Mouse (Mus musculus): ENCODE data around the gene Mea1. TPM values are rescaled to one million over a fixed set of nuclear protein-coding genes. Genes with fewer than 3 reads are reported as not detected.

The Mea1 gene
- polyA plus RNA-seq, 1 experiment from 2014 or later, result 116 TPM

DNA sequence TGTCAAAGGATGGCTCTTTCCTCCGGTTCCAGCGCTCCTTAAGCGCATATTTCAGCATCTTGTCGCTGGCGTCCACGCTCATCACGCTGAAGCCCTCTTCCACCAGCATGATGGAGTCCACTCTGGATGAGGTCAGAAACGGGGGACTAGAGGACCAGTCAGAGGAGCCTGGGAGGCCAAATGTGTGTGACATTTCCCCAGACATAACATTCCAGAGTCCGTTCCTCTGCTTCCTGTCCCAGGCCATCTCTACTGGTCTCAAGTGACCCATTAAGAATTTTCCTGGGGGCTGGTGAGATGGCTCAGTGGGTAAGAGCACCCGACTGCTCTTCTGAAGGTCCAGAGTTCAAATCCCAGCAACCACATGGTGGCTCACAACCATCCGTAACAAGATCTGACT lies 48.7 kb downstream of the Mea1 start:
- Histone ChIP-seq H3K4me1 (replicated peaks) (peaks cover 27% of the 10 kb centered on the region), H3K9me3 (replicated peaks) (no peaks in the 10 kb centered on the region), H3K4me2 (no peak overlapping the region), H3K9ac (no peak overlapping the region), H3K36me3 (peaks cover 27% of the 10 kb centered on the region), H3K4me3 (no peak overlapping the region), H3K27ac (ENCODE audit: poor library complexity, severe bottlenecking) (no peak overlapping the region), H3K27me3 (replicated peaks) (peaks cover 27% of the 10 kb centered on the region)
- 87% methylated on average over 11 of the region's 11 CpGs for WGBS
- ATAC-seq (ENCODE audit: insufficient number of reproducible peaks, low FRiP score), result no peak

DNA sequence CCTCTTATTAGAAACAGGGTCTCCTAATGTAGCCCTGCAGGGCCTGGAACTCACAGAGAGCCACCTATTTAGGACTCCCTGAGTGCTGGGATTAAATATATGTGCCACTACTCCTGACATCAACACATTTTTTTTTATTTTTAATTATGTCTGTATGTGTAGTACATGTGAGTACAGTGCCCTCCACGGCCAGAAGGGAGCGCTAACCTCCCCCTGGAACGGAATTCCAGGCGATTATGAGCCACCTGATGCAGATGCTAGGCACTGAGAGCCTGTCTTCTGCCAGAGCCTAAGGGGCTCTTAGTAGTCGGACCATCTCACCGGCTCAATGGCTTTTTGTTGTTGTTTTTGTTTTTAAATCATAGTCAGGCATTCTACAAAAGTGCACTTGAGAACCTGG lies 49.4 kb downstream of the Mea1 start:
- Histone ChIP-seq H3K9me3 (replicated peaks) (no peaks in the 10 kb centered on the region), H3K27ac (ENCODE audit: poor library complexity, severe bottlenecking) (no peak overlapping the region), H3K36me3 (peaks cover 22% of the 10 kb centered on the region), H3K4me2 (no peak overlapping the region), H3K9ac (no peak overlapping the region), H3K4me3 (no peak overlapping the region), H3K4me1 (replicated peaks) (peaks cover 27% of the 10 kb centered on the region), H3K27me3 (replicated peaks) (peaks cover 27% of the 10 kb centered on the region)
- 35% methylated on average over 6 of the region's 6 CpGs for WGBS
- no peak for ATAC-seq (ENCODE audit: insufficient number of reproducible peaks, low FRiP score)

DNA sequence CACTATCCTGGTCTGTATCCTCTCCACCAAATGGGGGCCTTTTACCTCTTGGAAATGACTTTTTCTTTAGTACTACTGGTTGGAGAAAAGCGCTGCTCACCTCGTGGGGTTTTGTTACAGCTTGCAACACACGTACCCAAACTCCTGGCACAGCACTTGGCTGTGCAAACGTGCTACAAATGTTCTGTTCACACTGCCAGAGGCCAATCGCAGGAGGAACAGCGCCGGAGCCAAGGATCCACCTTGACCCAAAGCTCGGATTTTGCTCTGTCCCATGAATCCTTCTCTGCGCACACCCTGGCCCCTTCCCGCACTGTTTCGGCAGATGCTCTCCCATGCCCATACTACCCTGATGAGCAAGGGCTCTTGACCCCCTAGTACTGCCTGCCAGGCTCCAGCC lies 49.9 kb downstream of the Mea1 start:
- H3K4me3 ChIP-seq, result peak overlapping the region; percentile 9; the same call in 1 of the 2 replicates
- H3K9me3 ChIP-seq (replicated peaks), result no peaks in the 10 kb centered on the region
- H3K4me1 ChIP-seq (replicated peaks), result peaks cover 27% of the 10 kb centered on the region
- H3K36me3 ChIP-seq, result peaks cover 17% of the 10 kb centered on the region
- ATAC-seq (ENCODE audit: insufficient number of reproducible peaks, low FRiP score), result no peak
- peaks cover 27% of the 10 kb centered on the region for H3K27me3 ChIP-seq (replicated peaks)
- H3K9ac ChIP-seq, result peak overlapping the region; percentile 38; the same call in 1 of the 2 replicates
- 40% methylated on average over 11 of the region's 11 CpGs for WGBS
- H3K4me2 ChIP-seq, result peak overlapping the region; percentile 39
- no peak overlapping the region for H3K27ac ChIP-seq (ENCODE audit: poor library complexity, severe bottlenecking)

GRCm38 (mm10) chr17:46728904-46729318 lies 50.3 kb downstream of the Mea1 start, which contains the start of gene Gnmt:
Gene Gnmt (minus strand): TSS chr17:46729168.
- peaks cover 27% of the 10 kb centered on the region for H3K27me3 ChIP-seq (replicated peaks)
- H3K27ac ChIP-seq (ENCODE audit: poor library complexity, severe bottlenecking), result no peak within 1 kb of the TSS
- 14% methylated on average over 24 of the region's 24 CpGs for WGBS
- H3K4me2 ChIP-seq, result peak within 1 kb of the TSS; percentile 39
- H3K4me3 ChIP-seq, result peak within 1 kb of the TSS; percentile 9; the same call in 1 of the 2 replicates
- peaks cover 27% of the 10 kb centered on the region for H3K4me1 ChIP-seq (replicated peaks)
- ATAC-seq (ENCODE audit: insufficient number of reproducible peaks, low FRiP score), result no peak
- peaks cover 13% of the 10 kb centered on the region; the same call in 1 of the 2 replicates for H3K36me3 ChIP-seq
- no peaks in the 10 kb centered on the region for H3K9me3 ChIP-seq (replicated peaks)
- peak within 1 kb of the TSS; percentile 38; the same call in 1 of the 2 replicates for H3K9ac ChIP-seq

Other genes with a start within 250 kb of the Mea1 start
- 0.27 and 1.0 TPM in 2 replicates for gene Crip3, start 249.9 kb upstream of the Mea1 start, polyA plus RNA-seq (2016; fragmentation: Nextera tagmentation; extraction: Ambion mirVana)
- gene Slc22a7, start 240.3 kb upstream of the Mea1 start, polyA plus RNA-seq (2016; fragmentation: Nextera tagmentation; extraction: Ambion mirVana), result not detected in 2 replicates
- 0.08 and 0.13 TPM in 2 replicates for gene Ttbk1, start 191.1 kb upstream of the Mea1 start, polyA plus RNA-seq (2016; fragmentation: Nextera tagmentation; extraction: Ambion mirVana)
- gene Dnph1, start 182.1 kb upstream of the Mea1 start, polyA plus RNA-seq (2016; fragmentation: Nextera tagmentation; extraction: Ambion mirVana), result 24.2 and 25.9 TPM in 2 replicates
- gene Cul9, start 132.4 kb upstream of the Mea1 start, polyA plus RNA-seq (2016; fragmentation: Nextera tagmentation; extraction: Ambion mirVana), result 7.2 and 7.4 TPM in 2 replicates
- 15.0 and 17.5 TPM in 2 replicates for gene Srf, start 122.6 kb upstream of the Mea1 start, polyA plus RNA-seq (2016; fragmentation: Nextera tagmentation; extraction: Ambion mirVana)
- 68.5 and 71.4 TPM in 2 replicates for gene Ptk7, start 49.3 kb upstream of the Mea1 start, polyA plus RNA-seq (2016; fragmentation: Nextera tagmentation; extraction: Ambion mirVana)
- gene Klc4, start 32.8 kb upstream of the Mea1 start, polyA plus RNA-seq (2016; fragmentation: Nextera tagmentation; extraction: Ambion mirVana), result 19.9 and 21.1 TPM in 2 replicates
- 90.9 and 99.0 TPM in 2 replicates for gene Mrpl2, start 32.6 kb upstream of the Mea1 start, polyA plus RNA-seq (2016; fragmentation: Nextera tagmentation; extraction: Ambion mirVana)
- 48.1 and 53.1 TPM in 2 replicates for gene Cul7, start 28.5 kb upstream of the Mea1 start, polyA plus RNA-seq (2016; fragmentation: Nextera tagmentation; extraction: Ambion mirVana)
- 36.5 and 38.9 TPM in 2 replicates for gene Rrp36, start 4.4 kb upstream of the Mea1 start, polyA plus RNA-seq (2016; fragmentation: Nextera tagmentation; extraction: Ambion mirVana)
- 149 and 155 TPM in 2 replicates for gene Klhdc3, start 2.1 kb downstream of the Mea1 start, polyA plus RNA-seq (2016; fragmentation: Nextera tagmentation; extraction: Ambion mirVana)
- gene Ppp2r5d, start 26.3 kb downstream of the Mea1 start, polyA plus RNA-seq (2016; fragmentation: Nextera tagmentation; extraction: Ambion mirVana), result 62.8 TPM in 2 replicates
- 16.9 and 17.0 TPM in 2 replicates for gene Pex6, start 32.7 kb downstream of the Mea1 start, polyA plus RNA-seq (2016; fragmentation: Nextera tagmentation; extraction: Ambion mirVana)
- gene Gnmt, start 50.4 kb downstream of the Mea1 start, polyA plus RNA-seq (2016; fragmentation: Nextera tagmentation; extraction: Ambion mirVana), result 0.38 and 0.90 TPM in 2 replicates
- gene Cnpy3, start 73.4 kb downstream of the Mea1 start, polyA plus RNA-seq (2016; fragmentation: Nextera tagmentation; extraction: Ambion mirVana), result 52.2 and 53.0 TPM in 2 replicates
- 0.13 and 0.33 TPM in 2 replicates for gene Ptcra, start 84.9 kb downstream of the Mea1 start, polyA plus RNA-seq (2016; fragmentation: Nextera tagmentation; extraction: Ambion mirVana)
- gene 2310039H08Rik, start 93.8 kb downstream of the Mea1 start, polyA plus RNA-seq (2016; fragmentation: Nextera tagmentation; extraction: Ambion mirVana), result 41.7 and 41.9 TPM in 2 replicates
- gene Rpl7l1, start 103.9 kb downstream of the Mea1 start, polyA plus RNA-seq (2016; fragmentation: Nextera tagmentation; extraction: Ambion mirVana), result 106 and 115 TPM in 2 replicates
- gene Bicral, start 179.7 kb downstream of the Mea1 start, polyA plus RNA-seq (2016; fragmentation: Nextera tagmentation; extraction: Ambion mirVana), result 4.0 and 5.7 TPM in 2 replicates
- gene Tbcc, start 211.9 kb downstream of the Mea1 start, polyA plus RNA-seq (2016; fragmentation: Nextera tagmentation; extraction: Ambion mirVana), result 52.4 and 55.1 TPM in 2 replicates
- gene Prph2, start 231.7 kb downstream of the Mea1 start, polyA plus RNA-seq (2016; fragmentation: Nextera tagmentation; extraction: Ambion mirVana), result not detected in 2 replicates

Measured in heart, embryonic 12.5 days (tissue).